Mouse (Mus musculus) ovary, postnatal 10 days (tissue): ENCODE measurements around the gene Helb.
A peak's percentile ranks its signal among the peaks of the same experiment; 100 is the strongest.

Experiments
- DNase-seq: peaks from one replicate; pipeline ENCODE4 v3.0.0; 2022; ENCODE audit warnings: low spot score

Gene Helb

GRCm38 (mm10) chr10:120092548-120092947 lies 20.2 kb downstream of the Helb start:
- DNase-seq = no peak

GRCm38 (mm10) chr10:120077850-120078249 lies 34.9 kb downstream of the Helb start:
- DNase-seq = no peak

GRCm38 (mm10) chr10:120066319-120066718 lies 46.5 kb downstream of the Helb start:
- DNase-seq = no peak

- peak; percentile 5 for DNase-seq
Observed at GRCm38 (mm10) chr10:120064424-120064823, 48.4 kb downstream of the Helb start.

- DNase-seq = no peak
Observed at GRCm38 (mm10) chr10:120061238-120062130, 51.3 kb downstream of the Helb start.

- no peak for DNase-seq
Observed at GRCm38 (mm10) chr10:120060579-120061237, 52.1 kb downstream of the Helb start.

- DNase-seq = no peak
Observed at GRCm38 (mm10) chr10:120044714-120045234, 68.0 kb downstream of the Helb start.

GRCm38 (mm10) chr10:120044237-120044636 lies 68.5 kb downstream of the Helb start:
- no peak for DNase-seq

- no peak for DNase-seq
Observed at GRCm38 (mm10) chr10:120038194-120038593, 74.6 kb downstream of the Helb start.

GRCm38 (mm10) chr10:120035824-120036223 lies 77.0 kb downstream of the Helb start:
- no peak for DNase-seq

GRCm38 (mm10) chr10:120035211-120035733 lies 77.5 kb downstream of the Helb start:
- no peak for DNase-seq

- no peak for DNase-seq
Observed at GRCm38 (mm10) chr10:120033866-120034265, 78.9 kb downstream of the Helb start.
